Mouse (Mus musculus) stomach, embryonic 16.5 days (tissue): ENCODE data around the gene Mgat3. TPM values are rescaled to one million over a fixed set of nuclear protein-coding genes. Genes with fewer than 3 reads are reported as not detected.
A peak's percentile ranks its signal among the peaks of the same experiment; 100 is the strongest.

Experiments used
- ATAC-seq: fragments of 200-750 bp; cut with Nextera tagmentation; 2 replicates; pipeline ENCODE4 v1.8.0; 2017; ENCODE audit warnings: moderate number of reproducible peaks, moderate TSS enrichment; ENCODE audit not compliant: insufficient read depth, low FRiP score
- H3K27ac ChIP-seq: fragments of 300-500 bp; sonication (generic); 2 replicates; pipeline ENCODE4 v1.5.1; 2014; ENCODE audit warnings: low read length
- H3K27me3 ChIP-seq: fragments of 300-500 bp; sonication (generic); 2 replicates; pipeline ENCODE4 v1.6.1; 2014; ENCODE audit warnings: low read length, control low read depth, mixed read lengths; ENCODE audit not compliant: control insufficient read depth, insufficient read depth
- H3K36me3 ChIP-seq: fragments of 300-500 bp; sonication (generic); 2 replicates; pipeline ENCODE4 v1.6.1; 2014; ENCODE audit warnings: low read length; ENCODE audit not compliant: control insufficient read depth, insufficient read depth
- H3K4me1 ChIP-seq: fragments of 300-500 bp; sonication (generic); 2 replicates; pipeline ENCODE4 v1.6.1; 2014; ENCODE audit warnings: low read length, control low read depth, mixed read lengths; ENCODE audit not compliant: control insufficient read depth, insufficient read depth
- H3K4me2 ChIP-seq: fragments of 300-500 bp; sonication (generic); 2 replicates; pipeline ENCODE4 v1.6.1; 2014; ENCODE audit warnings: low read depth, low read length, mixed read lengths
- H3K4me3 ChIP-seq: fragments of 300-500 bp; sonication (generic); replicated peaks from 2 replicates; pipeline ENCODE4 v1.5.1; 2014; ENCODE audit warnings: mild to moderate bottlenecking, low read length
- H3K9ac ChIP-seq: fragments of 300-500 bp; sonication (generic); 2 replicates; pipeline ENCODE4 v1.6.1; 2014; ENCODE audit warnings: low read length
- H3K9me3 ChIP-seq: fragments of 300-500 bp; sonication (generic); replicated peaks from 2 replicates; pipeline ENCODE4 v1.6.1; 2016; ENCODE audit warnings: low read length, control low read depth; ENCODE audit not compliant: control insufficient read depth
- WGBS: fragments of 180-500 bp; shearing (Covaris S2); extraction: QIAGEN DNeasy Blood & Tissue Kit; methylation state at CpG from one replicate; pipeline ENCODE4 v1.1.7; 2014; 5-methylcytosine and 5-hydroxymethylcytosine counted together
- polyA plus RNA-seq: library from polyadenylated mRNA; unstranded; fragments of >200 nt; fragmentation: Nextera tagmentation; extraction: Ambion mirVana; gene quantifications from 2 replicates; pipeline ENCODE4 v1.2.1, GENCODE M21; 2015

The Mgat3 gene
- polyA plus RNA-seq, 1 experiment from 2014 or later: 8.7 TPM

- Histone ChIP-seq H3K27ac (0 out of 2 replicates have a peak overlapping the region, but pooled peaks have one; percentile 99), H3K9me3 (no peaks in the 10 kb centered on the region), H3K4me2 (no peak overlapping the region), H3K27me3 (no peaks in the 10 kb centered on the region), H3K4me1 (peaks cover 36% of the 10 kb centered on the region), H3K36me3 (peaks cover 14% of the 10 kb centered on the region), H3K4me3 (no peak overlapping the region), H3K9ac (no peak overlapping the region)
- no peak for ATAC-seq
- WGBS: 76% methylated on average over 8 of the region's 8 CpGs
Measured at GRCm38 (mm10) chr15:80259406-80260045, 86.0 kb downstream of the Mgat3 start.

DNA sequence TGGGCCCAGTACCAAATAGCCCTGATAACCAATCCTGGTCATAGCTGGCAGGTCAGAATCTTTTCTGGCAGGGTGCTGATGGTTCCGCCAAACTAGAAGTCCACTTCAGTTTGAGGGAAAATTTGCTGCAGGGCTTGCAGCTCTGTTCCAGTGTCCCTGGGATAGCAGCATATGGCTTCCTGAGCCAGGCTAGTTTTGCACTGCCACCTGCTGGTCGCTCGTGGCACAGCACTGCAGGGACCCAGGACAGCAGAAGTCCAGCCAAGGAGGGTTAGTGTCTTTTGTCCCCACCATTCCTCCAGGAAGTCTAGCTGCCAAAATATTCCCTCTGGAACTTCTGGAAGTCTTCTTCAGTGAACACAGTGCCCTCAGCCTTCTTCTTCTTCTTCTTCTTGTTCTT, 87.2 kb downstream of the Mgat3 start:
- no peaks in the 10 kb centered on the region for H3K27me3 ChIP-seq
- peaks cover 36% of the 10 kb centered on the region for H3K4me1 ChIP-seq
- WGBS: 7% methylated on average over 3 of the region's 3 CpGs
- ATAC-seq: no peak
- no peak overlapping the region for H3K9ac ChIP-seq
- H3K27ac ChIP-seq: no peak overlapping the region; the same call in 1 of the 2 replicates
- H3K4me2 ChIP-seq: no peak overlapping the region
- no peak overlapping the region for H3K4me3 ChIP-seq
- H3K9me3 ChIP-seq: no peaks in the 10 kb centered on the region
- peaks cover 14% of the 10 kb centered on the region for H3K36me3 ChIP-seq

GRCm38 (mm10) chr15:80261100-80261499, 87.6 kb downstream of the Mgat3 start:
- no peak for ATAC-seq
- Histone ChIP-seq H3K27ac (no peak overlapping the region), H3K36me3 (peaks cover 12% of the 10 kb centered on the region), H3K4me2 (no peak overlapping the region), H3K27me3 (no peaks in the 10 kb centered on the region), H3K4me3 (no peak overlapping the region), H3K9ac (no peak overlapping the region), H3K4me1 (peaks cover 36% of the 10 kb centered on the region), H3K9me3 (no peaks in the 10 kb centered on the region)
- 79% methylated on average over 7 of the region's 7 CpGs for WGBS

- Histone ChIP-seq H3K4me3 (peak within 1 kb of the TSS; percentile 97), H3K27ac (peak within 1 kb of the TSS; percentile 59; the same call in 1 of the 2 replicates), H3K4me1 (peaks cover 13% of the 10 kb centered on the region), H3K9ac (peak within 1 kb of the TSS; percentile 91), H3K9me3 (no peaks in the 10 kb centered on the region), H3K27me3 (no peaks in the 10 kb centered on the region), H3K36me3 (no peaks in the 10 kb centered on the region; the same call in none of the 2 replicates), H3K4me2 (peak within 1 kb of the TSS; percentile 93)
- 1% methylated on average over 66 of the region's 66 CpGs for WGBS
- peak; percentile 93 for ATAC-seq
Measured at GRCm38 (mm10) chr15:80263610-80264575, 90.4 kb downstream of the Mgat3 start, which contains the start of gene Rps19bp1. Gene Rps19bp1 (minus strand): TSS chr15:80264315.

Other genes starting within 250 kb of the Mgat3 start
- 5.7 and 6.9 TPM in 2 replicates for gene Cbx7, start 202.6 kb upstream of the Mgat3 start, polyA plus RNA-seq
- gene Pdgfb, start 158.7 kb upstream of the Mgat3 start, polyA plus RNA-seq: 2.9 and 3.4 TPM in 2 replicates
- 43.1 and 55.2 TPM in 2 replicates for gene Syngr1, start 82.4 kb upstream of the Mgat3 start, polyA plus RNA-seq
- gene Rpl3, start 81.9 kb upstream of the Mgat3 start, polyA plus RNA-seq: 835 and 1,068 TPM in 2 replicates
- gene Tab1, start 40.6 kb upstream of the Mgat3 start, polyA plus RNA-seq: 29.3 and 35.6 TPM in 2 replicates
- gene Mief1, start 60.3 kb downstream of the Mgat3 start, polyA plus RNA-seq: 29.3 and 30.4 TPM in 2 replicates
- 1.2 TPM in 1 of 2 replicates, not detected in the other for gene AC140267.1, start 62.1 kb downstream of the Mgat3 start, polyA plus RNA-seq
- 134 and 150 TPM in 2 replicates for gene Atf4, start 81.5 kb downstream of the Mgat3 start, polyA plus RNA-seq
- gene Rps19bp1, start 90.6 kb downstream of the Mgat3 start, polyA plus RNA-seq: 37.7 and 51.1 TPM in 2 replicates
- not detected in 2 replicates for gene Cacna1i, start 113.5 kb downstream of the Mgat3 start, polyA plus RNA-seq